Mouse (Mus musculus) liver, embryonic 12.5 days (tissue): ENCODE results near the gene Por. TPM values are rescaled to one million over a fixed set of nuclear protein-coding genes. Genes with fewer than 3 reads are reported as not detected.

Source experiments
- ATAC-seq: fragments of 200-750 bp; cut with Nextera tagmentation; 2 replicates; pipeline ENCODE4 v1.8.0; 2017; ENCODE audit warnings: moderate number of reproducible peaks, mild to moderate bottlenecking, moderate library complexity
- H3K27ac ChIP-seq: fragments of 300-500 bp; sonication (generic); 2 replicates; pipeline ENCODE4 v1.5.1; 2016; ENCODE audit warnings: mild to moderate bottlenecking
- H3K27me3 ChIP-seq: fragments of 300-500 bp; sonication (generic); replicated peaks from 2 replicates; pipeline ENCODE4 v1.6.1; 2016; ENCODE audit warnings: mild to moderate bottlenecking, moderate library complexity
- H3K36me3 ChIP-seq: fragments of 300-500 bp; sonication (generic); 2 replicates; pipeline ENCODE4 v1.6.1; 2016; ENCODE audit warnings: mild to moderate bottlenecking, moderate library complexity
- H3K4me1 ChIP-seq: fragments of 300-500 bp; sonication (generic); 2 replicates; pipeline ENCODE4 v1.6.1; 2016
- H3K4me2 ChIP-seq: fragments of 300-500 bp; sonication (generic); 2 replicates; pipeline ENCODE4 v1.6.1; 2016; ENCODE audit warnings: mild to moderate bottlenecking, moderate library complexity
- H3K4me3 ChIP-seq: fragments of 300-500 bp; sonication (generic); 2 replicates; pipeline ENCODE4 v1.5.1; 2016; ENCODE audit warnings: mild to moderate bottlenecking, moderate library complexity
- H3K9ac ChIP-seq: fragments of 300-500 bp; sonication (generic); 2 replicates; pipeline ENCODE4 v1.6.1; 2016; ENCODE audit warnings: mild to moderate bottlenecking, moderate library complexity
- H3K9me3 ChIP-seq: fragments of 300-500 bp; sonication (generic); replicated peaks from 2 replicates; pipeline ENCODE4 v1.6.1; 2016; ENCODE audit warnings: mild to moderate bottlenecking, moderate library complexity
- WGBS: fragments of 180-500 bp; shearing (Covaris S2); methylation state at CpG from one replicate; pipeline ENCODE4 v1.1.7; 2016; ENCODE audit not compliant: insufficient replicate concordance; 5-methylcytosine and 5-hydroxymethylcytosine counted together
- polyA plus RNA-seq: library from polyadenylated mRNA; unstranded; fragments of >200 nt; fragmentation: Nextera tagmentation; extraction: Ambion mirVana; gene quantifications from 2 replicates; pipeline ENCODE4 v1.2.1, GENCODE M21; 2016

Por gene
- polyA plus RNA-seq, 1 experiment from 2014 or later = 34.7 TPM

GRCm38 (mm10) chr5:135642686-135643551 is 26.9 kb upstream of the Por start:
- Histone ChIP-seq H3K27me3 (no peaks in the 10 kb centered on the region), H3K9me3 (no peaks in the 10 kb centered on the region)
- 48% methylated on average over 10 of the region's 10 CpGs for WGBS

GRCm38 (mm10) chr5:135643552-135643842 is 26.3 kb upstream of the Por start:
- Histone ChIP-seq H3K4me2 (no peak overlapping the region), H3K36me3 (peaks cover 16% of the 10 kb centered on the region; the same call in 1 of the 2 replicates), H3K27ac (no peak overlapping the region), H3K4me3 (no peak overlapping the region), H3K9ac (no peak overlapping the region), H3K4me1 (peaks cover 39% of the 10 kb centered on the region), H3K9me3 (no peaks in the 10 kb centered on the region), H3K27me3 (no peaks in the 10 kb centered on the region)
- WGBS = 87% methylated on average over 1 of the region's 1 CpGs
- ATAC-seq = no peak

More at GRCm38 (mm10) chr5:135642686-135643551, 26.9 kb upstream of the Por start:
- Histone ChIP-seq H3K4me2 (no peak overlapping the region), H3K9ac (no peak overlapping the region), H3K27ac (peak overlapping the region; percentile 31; the same call in 1 of the 2 replicates), H3K4me1 (peaks cover 35% of the 10 kb centered on the region), H3K36me3 (peaks cover 19% of the 10 kb centered on the region; the same call in 1 of the 2 replicates), H3K4me3 (no peak overlapping the region)
- ATAC-seq = peak; percentile 70

- 81% methylated on average over 8 of the region's 8 CpGs for WGBS
- no peak overlapping the region for H3K4me3 ChIP-seq
- ATAC-seq = no peak
- no peak overlapping the region for H3K27ac ChIP-seq
- H3K4me2 ChIP-seq = no peak overlapping the region
- peaks cover 43% of the 10 kb centered on the region for H3K4me1 ChIP-seq
- peaks cover 16% of the 10 kb centered on the region; the same call in 1 of the 2 replicates for H3K36me3 ChIP-seq
- H3K27me3 ChIP-seq = no peaks in the 10 kb centered on the region
- no peaks in the 10 kb centered on the region for H3K9me3 ChIP-seq
- no peak overlapping the region for H3K9ac ChIP-seq
These were observed 26.0 kb upstream of the Por start for GRCm38 (mm10) chr5:135643869-135644268.

- no peaks in the 10 kb centered on the region for H3K27me3 ChIP-seq
- no peak overlapping the region for H3K4me3 ChIP-seq
- no peaks in the 10 kb centered on the region for H3K9me3 ChIP-seq
- ATAC-seq = no peak
- no peak overlapping the region for H3K4me2 ChIP-seq
- H3K4me1 ChIP-seq = peaks cover 36% of the 10 kb centered on the region
- no peak overlapping the region for H3K27ac ChIP-seq
- no peak overlapping the region for H3K9ac ChIP-seq
- H3K36me3 ChIP-seq = peaks cover 13% of the 10 kb centered on the region; the same call in 1 of the 2 replicates
- 78% methylated on average over 5 of the region's 5 CpGs for WGBS
These were observed 24.5 kb upstream of the Por start for GRCm38 (mm10) chr5:135645330-135645729.

- no peak overlapping the region for H3K4me3 ChIP-seq
- no peak for ATAC-seq
- peaks cover 34% of the 10 kb centered on the region for H3K4me1 ChIP-seq
- H3K27ac ChIP-seq = no peak overlapping the region
- H3K9ac ChIP-seq = no peak overlapping the region
- 73% methylated on average over 6 of the region's 6 CpGs for WGBS
- H3K4me2 ChIP-seq = no peak overlapping the region
- H3K9me3 ChIP-seq = no peaks in the 10 kb centered on the region
- H3K27me3 ChIP-seq = no peaks in the 10 kb centered on the region
- peaks cover 12% of the 10 kb centered on the region; the same call in 1 of the 2 replicates for H3K36me3 ChIP-seq
These were observed 23.8 kb upstream of the Por start for GRCm38 (mm10) chr5:135646038-135646437.

- Histone ChIP-seq H3K4me2 (no peak overlapping the region), H3K27ac (no peak overlapping the region), H3K27me3 (no peaks in the 10 kb centered on the region), H3K9ac (no peak overlapping the region), H3K4me1 (peaks cover 17% of the 10 kb centered on the region), H3K36me3 (0 out of 2 replicates have a peak, but pooled peaks cover 4% of the 10 kb centered on the region), H3K9me3 (no peaks in the 10 kb centered on the region), H3K4me3 (no peak overlapping the region)
- 47% methylated on average over 9 of the region's 9 CpGs for WGBS
- ATAC-seq = no peak
These were observed 21.1 kb upstream of the Por start for GRCm38 (mm10) chr5:135648461-135649308.

GRCm38 (mm10) chr5:135649309-135649633 is 20.6 kb upstream of the Por start:
- 82% methylated on average over 1 of the region's 1 CpGs for WGBS
- Histone ChIP-seq H3K36me3 (no peaks in the 10 kb centered on the region), H3K27me3 (no peaks in the 10 kb centered on the region), H3K27ac (no peak overlapping the region), H3K4me2 (no peak overlapping the region), H3K4me3 (no peak overlapping the region), H3K9me3 (no peaks in the 10 kb centered on the region), H3K4me1 (peaks cover 13% of the 10 kb centered on the region; the same call in 1 of the 2 replicates), H3K9ac (no peak overlapping the region)
- ATAC-seq = no peak

- ATAC-seq = no peak
- H3K36me3 ChIP-seq = no peaks in the 10 kb centered on the region
- peaks cover 13% of the 10 kb centered on the region; the same call in 1 of the 2 replicates for H3K4me1 ChIP-seq
- no peak overlapping the region for H3K4me3 ChIP-seq
- no peak overlapping the region for H3K27ac ChIP-seq
- H3K27me3 ChIP-seq = peaks cover 8% of the 10 kb centered on the region; the same call in 1 of the 2 replicates
- no peaks in the 10 kb centered on the region for H3K9me3 ChIP-seq
- no peak overlapping the region for H3K9ac ChIP-seq
- 62% methylated on average over 3 of the region's 3 CpGs for WGBS
- no peak overlapping the region for H3K4me2 ChIP-seq
These were observed 18.3 kb upstream of the Por start for GRCm38 (mm10) chr5:135651536-135651935.

GRCm38 (mm10) chr5:135653209-135653608 is 16.6 kb upstream of the Por start:
- Histone ChIP-seq H3K27ac (no peak overlapping the region), H3K4me1 (peaks cover 24% of the 10 kb centered on the region), H3K36me3 (no peaks in the 10 kb centered on the region), H3K9me3 (no peaks in the 10 kb centered on the region), H3K4me2 (no peak overlapping the region), H3K4me3 (no peak overlapping the region), H3K9ac (no peak overlapping the region), H3K27me3 (peaks cover 10% of the 10 kb centered on the region; the same call in 1 of the 2 replicates)
- WGBS = 76% methylated on average over 2 of the region's 2 CpGs
- ATAC-seq = no peak

GRCm38 (mm10) chr5:135656046-135656445 is 13.8 kb upstream of the Por start:
- no peak overlapping the region for H3K9ac ChIP-seq
- no peaks in the 10 kb centered on the region for H3K36me3 ChIP-seq
- WGBS = 73% methylated on average over 5 of the region's 5 CpGs
- H3K4me1 ChIP-seq = peaks cover 17% of the 10 kb centered on the region
- no peak overlapping the region for H3K4me2 ChIP-seq
- H3K9me3 ChIP-seq = no peaks in the 10 kb centered on the region
- H3K4me3 ChIP-seq = no peak overlapping the region
- no peak for ATAC-seq
- no peak overlapping the region for H3K27ac ChIP-seq
- H3K27me3 ChIP-seq = peaks cover 10% of the 10 kb centered on the region; the same call in 1 of the 2 replicates

- Histone ChIP-seq H3K9me3 (no peaks in the 10 kb centered on the region), H3K27me3 (peaks cover 10% of the 10 kb centered on the region; the same call in 1 of the 2 replicates), H3K36me3 (no peaks in the 10 kb centered on the region), H3K27ac (no peak overlapping the region), H3K9ac (no peak overlapping the region), H3K4me3 (no peak overlapping the region), H3K4me1 (peaks cover 17% of the 10 kb centered on the region), H3K4me2 (peak overlapping the region; percentile 56)
- 71% methylated on average over 5 of the region's 5 CpGs for WGBS
- no peak for ATAC-seq
These were observed 12.7 kb upstream of the Por start for GRCm38 (mm10) chr5:135657128-135657527.
